Mouse (Mus musculus) hindbrain, postnatal 0 days (tissue): Measurements from ENCODE around the gene Hoxb3. TPM values are rescaled to one million over a fixed set of nuclear protein-coding genes. Genes with fewer than 3 reads are reported as not detected.
A peak's percentile ranks its signal among the peaks of the same experiment; 100 is the strongest.

Source experiments
- ATAC-seq: fragments of 200-750 bp; cut with Nextera tagmentation; 2 replicates; pipeline ENCODE4 v1.8.0; 2017; ENCODE audit warnings: mild to moderate bottlenecking, moderate TSS enrichment, moderate library complexity
- DNase-seq: peaks from one replicate; pipeline ENCODE4 v3.0.0-alpha.2; 2015; ENCODE audit warnings: low spot score
- H3K27ac ChIP-seq: fragments of 300-500 bp; sonication (generic); 2 replicates; pipeline ENCODE4 v1.5.1; 2014; ENCODE audit warnings: mild to moderate bottlenecking
- H3K27me3 ChIP-seq: fragments of 300-500 bp; sonication (generic); 2 replicates; pipeline ENCODE4 v1.6.1; 2014; ENCODE audit warnings: low read length, mixed read lengths; ENCODE audit not compliant: insufficient read depth
- H3K36me3 ChIP-seq: fragments of 300-500 bp; sonication (generic); 2 replicates; pipeline ENCODE4 v1.6.1; 2014; ENCODE audit warnings: low read length, mixed read lengths; ENCODE audit not compliant: insufficient read depth
- H3K4me1 ChIP-seq: fragments of 300-500 bp; sonication (generic); 2 replicates; pipeline ENCODE4 v1.6.1; 2014; ENCODE audit warnings: antibody characterized with exemption, low read length, mixed read lengths; ENCODE audit not compliant: insufficient read depth
- H3K4me2 ChIP-seq: fragments of 300-500 bp; sonication (generic); 2 replicates; pipeline ENCODE4 v1.6.1; 2014; ENCODE audit warnings: low read depth, mild to moderate bottlenecking, low read length, moderate library complexity, mixed read lengths
- H3K4me3 ChIP-seq: fragments of 300-500 bp; sonication (generic); 2 replicates; pipeline ENCODE4 v1.5.1; 2014; ENCODE audit warnings: low read length
- H3K9ac ChIP-seq: fragments of 300-500 bp; sonication (generic); replicated peaks from 2 replicates; pipeline ENCODE4 v1.6.1; 2014; ENCODE audit warnings: mild to moderate bottlenecking, low read length, moderate library complexity, mixed read lengths
- H3K9me3 ChIP-seq: fragments of 300-500 bp; sonication (generic); 2 replicates; pipeline ENCODE4 v1.6.1; 2016; ENCODE audit warnings: low read length, mixed read lengths
- CTCF ChIP-seq: IDR thresholded peaks from 2 replicates; pipeline ENCODE4 v1.5.1; 2016; ENCODE audit warnings: antibody characterized with exemption, control low read depth, low read depth
- WGBS: fragments of 180-500 bp; shearing (Covaris S2); extraction: QIAGEN DNeasy Blood & Tissue Kit; methylation state at CpG from one replicate; pipeline ENCODE4 v1.1.7; 2014; 5-methylcytosine and 5-hydroxymethylcytosine counted together
- polyA plus RNA-seq: library from polyadenylated mRNA; unstranded; fragments of >200 nt; fragmentation: Nextera tagmentation; extraction: Ambion mirVana; gene quantifications from 2 replicates; pipeline ENCODE4 v1.2.1, GENCODE M21; 2015
- total RNA-seq: library from RNA; depleted of rRNA; stranded (reverse); fragments of >200 nt; gene quantifications from 2 replicates; pipeline ENCODE4 v1.2.3, GENCODE M21; 2014

The Hoxb3 gene
- total and polyA plus RNA-seq, 2 experiments from 2014 or later: 8.1 to 42.2 TPM

- peak overlapping the region; percentile 23 for H3K4me3 ChIP-seq
These were observed 29.7 kb upstream of the Hoxb3 start for GRCm38 (mm10) chr11:96293302-96293921.

DNA sequence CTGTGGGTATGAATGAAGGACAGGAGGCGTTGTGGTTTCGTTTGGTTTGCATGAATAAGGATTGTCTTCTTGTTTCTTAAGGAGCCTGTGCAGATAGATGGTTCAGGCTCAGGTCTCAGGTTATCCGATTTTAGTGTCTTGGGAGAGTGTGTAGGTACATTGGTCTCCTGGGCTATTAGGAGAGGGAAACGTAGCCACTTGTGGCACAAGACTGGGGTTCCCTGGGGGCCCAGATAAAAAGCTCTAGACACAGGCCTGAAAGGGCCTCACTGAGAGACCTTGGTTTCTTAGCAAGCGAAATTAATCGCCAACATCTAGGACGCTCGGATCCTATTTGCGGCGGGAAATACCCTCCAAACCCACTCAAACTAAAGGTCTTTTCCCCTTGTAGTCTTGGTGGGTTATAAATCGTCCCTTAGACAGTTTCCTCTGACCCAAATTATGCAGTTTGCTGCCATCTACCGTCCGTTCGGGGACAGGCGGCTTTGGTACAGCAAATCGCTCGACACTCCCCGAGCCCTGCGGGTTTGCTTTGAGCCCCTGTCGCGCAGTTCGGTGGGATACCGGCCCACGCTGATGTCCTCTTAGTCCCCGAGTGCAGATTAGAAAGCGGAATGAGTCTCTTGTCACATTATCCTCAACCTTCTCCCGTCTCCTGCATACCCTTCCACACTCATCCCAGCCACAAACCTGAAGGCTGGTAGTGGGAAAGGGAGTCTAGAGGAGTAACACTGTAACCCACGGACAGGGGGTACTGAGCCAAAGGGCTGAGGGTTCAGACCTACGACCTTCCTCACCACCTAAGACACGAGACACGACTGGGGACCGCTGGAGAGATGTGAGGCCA is 28.7 kb upstream of the Hoxb3 start:
- ATAC-seq (peak; percentile 76), DNase-seq (peak; percentile 85)
- H3K4me3 ChIP-seq: peak overlapping the region; percentile 13
- no peaks in the 10 kb centered on the region for H3K4me1 ChIP-seq
- 0 out of 2 replicates have a peak overlapping the region, but pooled peaks have one; percentile 13 for H3K9ac ChIP-seq
- no peaks in the 10 kb centered on the region for H3K9me3 ChIP-seq
- peak; percentile 81 for TF ChIP-seq CTCF
- H3K4me2 ChIP-seq: peak overlapping the region; percentile 16; the same call in 1 of the 2 replicates
- H3K27ac ChIP-seq: no peak overlapping the region
- H3K36me3 ChIP-seq: no peaks in the 10 kb centered on the region
- 2% methylated on average over 32 of the region's 32 CpGs for WGBS
- H3K27me3 ChIP-seq: peaks cover 82% of the 10 kb centered on the region

More at GRCm38 (mm10) chr11:96293302-96293921, 29.7 kb upstream of the Hoxb3 start:
- Histone ChIP-seq H3K36me3 (no peaks in the 10 kb centered on the region), H3K4me1 (no peaks in the 10 kb centered on the region), H3K4me2 (no peak overlapping the region), H3K9me3 (no peaks in the 10 kb centered on the region), H3K27me3 (peaks cover 88% of the 10 kb centered on the region), H3K27ac (peak overlapping the region; percentile 36; the same call in 1 of the 2 replicates), H3K9ac (0 out of 2 replicates have a peak overlapping the region, but pooled peaks have one; percentile 34)
- DNase-seq (no peak), ATAC-seq (no peak)
- TF ChIP-seq CTCF: no peak
- WGBS: 5% methylated on average over 22 of the region's 22 CpGs

GRCm38 (mm10) chr11:96295092-96295835 is 27.9 kb upstream of the Hoxb3 start:
- no peak for TF ChIP-seq CTCF
- no peak for ATAC-seq
- Histone ChIP-seq H3K9ac (0 out of 2 replicates have a peak overlapping the region, but pooled peaks have one; percentile 13), H3K27ac (no peak overlapping the region), H3K27me3 (peaks cover 83% of the 10 kb centered on the region), H3K4me2 (peak overlapping the region; percentile 16; the same call in 1 of the 2 replicates), H3K36me3 (no peaks in the 10 kb centered on the region), H3K9me3 (no peaks in the 10 kb centered on the region), H3K4me3 (peak overlapping the region; percentile 16), H3K4me1 (no peaks in the 10 kb centered on the region)
- no peak for DNase-seq
- WGBS: 2% methylated on average over 30 of the region's 30 CpGs

- no peak for TF ChIP-seq CTCF
- Histone ChIP-seq H3K27me3 (peaks cover 84% of the 10 kb centered on the region), H3K9me3 (no peaks in the 10 kb centered on the region), H3K9ac (no peak overlapping the region), H3K4me3 (peak overlapping the region; percentile 7; the same call in 1 of the 2 replicates), H3K4me2 (peak overlapping the region; percentile 18; the same call in 1 of the 2 replicates), H3K4me1 (no peaks in the 10 kb centered on the region), H3K27ac (no peak overlapping the region), H3K36me3 (no peaks in the 10 kb centered on the region)
- ATAC-seq (no peak), DNase-seq (no peak)
- WGBS: 0% methylated on average over 2 of the region's 2 CpGs
These were observed 26.1 kb upstream of the Hoxb3 start for GRCm38 (mm10) chr11:96296997-96297396.

DNA sequence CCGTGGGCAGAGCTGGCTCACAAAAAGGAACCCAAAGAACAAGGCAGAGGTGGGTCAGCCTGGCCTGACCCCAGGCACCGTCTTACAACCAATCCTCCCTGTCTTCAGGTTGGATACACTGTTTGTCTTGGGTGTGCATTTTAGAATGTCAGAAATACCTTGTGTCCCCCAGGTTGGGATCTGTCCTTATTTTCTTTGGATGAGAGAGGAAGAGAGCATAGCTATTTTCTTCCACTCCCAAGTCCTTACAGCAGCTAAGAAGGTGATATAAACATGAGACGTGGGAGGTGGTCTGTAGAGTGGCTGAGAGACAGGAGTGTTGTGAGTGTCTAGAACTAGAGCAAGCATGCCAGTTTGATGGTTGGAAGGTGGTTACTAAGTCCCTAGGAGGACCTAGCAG is 25.7 kb upstream of the Hoxb3 start:
- Histone ChIP-seq H3K4me1 (no peaks in the 10 kb centered on the region), H3K9ac (no peak overlapping the region), H3K36me3 (no peaks in the 10 kb centered on the region), H3K4me2 (peak overlapping the region; percentile 18; the same call in 1 of the 2 replicates), H3K27ac (no peak overlapping the region), H3K4me3 (no peak overlapping the region), H3K27me3 (peaks cover 84% of the 10 kb centered on the region), H3K9me3 (no peaks in the 10 kb centered on the region)
- no peak for TF ChIP-seq CTCF
- ATAC-seq: no peak
- 6% methylated on average over 3 of the region's 3 CpGs for WGBS
- no peak for DNase-seq

DNA sequence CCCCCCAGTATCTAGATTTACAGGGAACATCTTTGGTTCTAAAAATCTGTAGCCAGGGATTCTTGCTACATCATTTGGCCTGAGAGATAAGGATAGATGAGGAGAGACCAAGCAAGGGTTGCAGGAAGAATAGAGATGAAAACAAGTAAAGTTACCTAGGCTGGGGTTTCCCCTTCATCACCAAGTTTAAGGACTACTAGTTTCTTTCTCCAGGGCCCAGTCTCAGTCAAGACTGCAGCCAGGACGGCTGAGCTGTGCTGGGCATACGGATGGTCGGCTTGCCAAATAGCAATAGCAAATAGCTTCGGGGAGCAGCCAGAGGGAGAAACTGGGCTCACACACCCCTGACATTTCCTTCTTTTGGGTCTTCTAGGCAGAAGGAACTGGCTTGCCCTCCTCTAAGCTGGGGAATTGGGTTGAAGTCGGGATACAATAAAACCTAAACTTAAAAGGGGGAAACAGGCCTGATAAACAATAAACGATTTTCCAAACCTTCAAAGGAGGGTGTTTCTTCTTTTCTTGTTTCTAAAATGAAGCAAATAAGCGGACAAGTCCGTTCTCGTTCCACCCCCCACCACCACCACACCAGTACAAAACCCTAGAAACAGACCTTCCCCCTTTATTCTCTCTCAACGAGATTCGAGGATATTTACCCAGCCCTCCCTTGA is 25.0 kb upstream of the Hoxb3 start:
- H3K27me3 ChIP-seq: peaks cover 80% of the 10 kb centered on the region
- 0 out of 2 replicates have a peak overlapping the region, but pooled peaks have one; percentile 28 for H3K4me2 ChIP-seq
- H3K9ac ChIP-seq: no peak overlapping the region
- no peak for TF ChIP-seq CTCF
- H3K27ac ChIP-seq: no peak overlapping the region
- H3K4me1 ChIP-seq: no peaks in the 10 kb centered on the region
- WGBS: 4% methylated on average over 11 of the region's 11 CpGs
- H3K9me3 ChIP-seq: no peaks in the 10 kb centered on the region
- DNase-seq (no peak), ATAC-seq (no peak)
- peak overlapping the region; percentile 8; the same call in 1 of the 2 replicates for H3K4me3 ChIP-seq
- no peaks in the 10 kb centered on the region for H3K36me3 ChIP-seq
